Mouse (Mus musculus) limb, embryonic 14.5 days (tissue): Measurements from ENCODE around the gene Zbtb8os. TPM values are rescaled to one million over a fixed set of nuclear protein-coding genes. Genes with fewer than 3 reads are reported as not detected.

Experiments
- ATAC-seq: fragments of 200-750 bp; cut with Nextera tagmentation; 2 replicates; pipeline ENCODE4 v1.8.0; 2017; ENCODE audit warnings: low read depth, moderate number of reproducible peaks, moderate TSS enrichment; ENCODE audit not compliant: low FRiP score
- DNase-seq: peaks from one replicate; pipeline ENCODE4 v3.0.0-alpha.2; 2015; ENCODE audit warnings: low spot score
- H3K27ac ChIP-seq: fragments of 300-500 bp; sonication (generic); replicated peaks from 2 replicates; pipeline ENCODE4 v1.5.1; 2014; ENCODE audit warnings: low read depth, mild to moderate bottlenecking, low read length, moderate library complexity, mixed read lengths
- H3K27me3 ChIP-seq: fragments of 300-500 bp; sonication (generic); 2 replicates; pipeline ENCODE4 v1.6.1; 2014; ENCODE audit warnings: low read length, mixed read lengths; ENCODE audit not compliant: control insufficient read depth, insufficient read depth
- H3K36me3 ChIP-seq: fragments of 300-500 bp; sonication (generic); 2 replicates; pipeline ENCODE4 v1.6.1; 2014; ENCODE audit warnings: mild to moderate bottlenecking, low read length, moderate library complexity, mixed read lengths; ENCODE audit not compliant: control insufficient read depth, insufficient read depth
- H3K4me1 ChIP-seq: fragments of 300-500 bp; sonication (generic); 2 replicates; pipeline ENCODE4 v1.6.1; 2014; ENCODE audit warnings: antibody characterized with exemption, low read length, mixed read lengths; ENCODE audit not compliant: control insufficient read depth, insufficient read depth
- H3K4me2 ChIP-seq: fragments of 300-500 bp; sonication (generic); replicated peaks from 2 replicates; pipeline ENCODE4 v1.6.1; 2014; ENCODE audit warnings: low read depth, mild to moderate bottlenecking, low read length, moderate library complexity; ENCODE audit not compliant: severe bottlenecking
- H3K4me3 ChIP-seq: fragments of 300-500 bp; sonication (generic); replicated peaks from 2 replicates; pipeline ENCODE4 v1.5.1; 2014; ENCODE audit warnings: low read length
- H3K9ac ChIP-seq: fragments of 300-500 bp; sonication (generic); 2 replicates; pipeline ENCODE4 v1.6.1; 2014; ENCODE audit warnings: mild to moderate bottlenecking, low read depth, low read length, moderate library complexity; ENCODE audit not compliant: severe bottlenecking
- H3K9me3 ChIP-seq: fragments of 300-500 bp; sonication (generic); 2 replicates; pipeline ENCODE4 v1.6.1; 2016; ENCODE audit warnings: low read length; ENCODE audit not compliant: control insufficient read depth
- POLR2A ChIP-seq: fragments of 200-500 bp; IDR thresholded peaks from 2 replicates; pipeline ENCODE4 v1.8.0; 2012; ENCODE audit warnings: inconsistent platforms, mild to moderate bottlenecking, moderate library complexity, borderline replicate concordance; ENCODE audit not compliant: insufficient read depth, insufficient read length; ENCODE audit errors: extremely low read depth
- WGBS: fragments of 180-500 bp; shearing (Covaris S2); extraction: QIAGEN DNeasy Blood & Tissue Kit; methylation state at CpG from one replicate; pipeline ENCODE4 v1.1.7; 2014; 5-methylcytosine and 5-hydroxymethylcytosine counted together
- polyA plus RNA-seq, 2 experiments: library from polyadenylated mRNA; depleted of rRNA in 1 of 2; stranded (reverse) in 1 of 2; unstranded in 1 of 2; fragments of >200 nt; fragmentation: Nextera tagmentation in 1 of 2; extraction: Ambion mirVana in 1 of 2; gene quantifications; 2 replicates each; pipeline versions ENCODE4 v1.2.1 to v1.2.3; 2012 to 2014

Zbtb8os gene
- polyA plus RNA-seq, 2 experiments: 36.6 to 44.4 TPM

DNA sequence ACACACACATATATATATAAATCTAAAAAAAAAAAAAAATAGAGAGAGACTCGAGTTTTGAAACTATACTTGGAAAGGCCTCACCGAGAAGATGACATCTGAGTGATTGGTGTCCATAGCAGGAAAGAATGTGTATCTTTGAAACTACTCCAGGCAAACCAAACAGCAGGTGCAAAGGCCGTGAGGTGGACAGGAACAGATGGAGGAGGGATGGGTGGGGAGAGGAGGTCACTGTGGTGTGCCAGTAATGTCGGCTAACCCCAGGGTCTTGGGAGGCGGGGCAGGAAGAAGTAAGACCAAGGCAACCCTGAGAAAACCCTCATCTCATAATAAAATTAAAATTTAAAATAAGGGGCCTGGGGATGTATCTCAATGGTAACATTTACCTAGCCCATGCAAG, 40.3 kb downstream of the Zbtb8os start:
- Histone ChIP-seq H3K4me1 (0 out of 2 replicates have a peak, but pooled peaks cover 8% of the 10 kb centered on the region), H3K4me2 (no peak overlapping the region), H3K9me3 (no peaks in the 10 kb centered on the region), H3K4me3 (no peak overlapping the region), H3K9ac (no peak overlapping the region), H3K27ac (no peak overlapping the region), H3K27me3 (no peaks in the 10 kb centered on the region), H3K36me3 (no peaks in the 10 kb centered on the region)
- TF ChIP-seq POLR2A: no peak
- WGBS: 73% methylated on average over 5 of the region's 5 CpGs
- no peak for DNase-seq
- no peak for ATAC-seq

DNA sequence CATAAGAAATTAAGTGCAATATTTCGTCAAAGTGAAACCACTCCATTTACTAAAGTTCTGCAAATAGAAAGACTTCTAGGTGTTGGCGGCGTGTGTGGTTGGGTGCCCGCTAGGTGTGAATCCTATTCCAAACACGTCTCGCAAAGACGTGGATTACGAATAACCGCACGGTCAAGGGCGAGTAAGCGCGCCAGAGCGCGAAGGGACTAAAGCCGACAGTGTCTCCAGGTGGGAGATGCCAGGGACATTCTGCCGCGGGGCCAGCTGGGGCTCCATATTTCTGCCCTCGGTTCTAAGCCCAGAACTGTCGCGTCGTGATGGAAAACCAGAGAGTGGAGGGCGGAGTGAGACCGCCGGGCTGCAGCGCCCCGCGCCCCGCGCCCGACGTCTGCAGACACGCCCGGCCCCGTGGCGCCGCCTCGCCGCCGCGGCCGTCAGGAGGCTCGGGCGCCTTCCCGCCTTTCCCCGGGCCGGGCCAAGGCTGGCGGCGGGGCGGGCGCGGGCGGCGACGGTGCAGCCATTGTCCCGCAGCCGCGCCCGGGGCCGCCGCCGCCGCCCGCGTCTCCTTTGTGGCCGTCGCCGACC, 41.6 kb downstream of the Zbtb8os start:
- H3K4me1 ChIP-seq: 0 out of 2 replicates have a peak, but pooled peaks cover 8% of the 10 kb centered on the region
- H3K4me2 ChIP-seq: peak overlapping the region; percentile 67
- WGBS: 1% methylated on average over 40 of the region's 68 CpGs
- DNase-seq: peak; percentile 26
- 0 out of 2 replicates have a peak, but pooled peaks have one; percentile 25 for TF ChIP-seq POLR2A
- peak overlapping the region; percentile 92 for H3K27ac ChIP-seq
- peak overlapping the region; percentile 75 for H3K4me3 ChIP-seq
- no peaks in the 10 kb centered on the region for H3K36me3 ChIP-seq
- ATAC-seq: peak; percentile 68; the same call in 1 of the 2 replicates
- no peaks in the 10 kb centered on the region for H3K27me3 ChIP-seq
- H3K9ac ChIP-seq: peak overlapping the region; percentile 95
- no peaks in the 10 kb centered on the region for H3K9me3 ChIP-seq

DNA sequence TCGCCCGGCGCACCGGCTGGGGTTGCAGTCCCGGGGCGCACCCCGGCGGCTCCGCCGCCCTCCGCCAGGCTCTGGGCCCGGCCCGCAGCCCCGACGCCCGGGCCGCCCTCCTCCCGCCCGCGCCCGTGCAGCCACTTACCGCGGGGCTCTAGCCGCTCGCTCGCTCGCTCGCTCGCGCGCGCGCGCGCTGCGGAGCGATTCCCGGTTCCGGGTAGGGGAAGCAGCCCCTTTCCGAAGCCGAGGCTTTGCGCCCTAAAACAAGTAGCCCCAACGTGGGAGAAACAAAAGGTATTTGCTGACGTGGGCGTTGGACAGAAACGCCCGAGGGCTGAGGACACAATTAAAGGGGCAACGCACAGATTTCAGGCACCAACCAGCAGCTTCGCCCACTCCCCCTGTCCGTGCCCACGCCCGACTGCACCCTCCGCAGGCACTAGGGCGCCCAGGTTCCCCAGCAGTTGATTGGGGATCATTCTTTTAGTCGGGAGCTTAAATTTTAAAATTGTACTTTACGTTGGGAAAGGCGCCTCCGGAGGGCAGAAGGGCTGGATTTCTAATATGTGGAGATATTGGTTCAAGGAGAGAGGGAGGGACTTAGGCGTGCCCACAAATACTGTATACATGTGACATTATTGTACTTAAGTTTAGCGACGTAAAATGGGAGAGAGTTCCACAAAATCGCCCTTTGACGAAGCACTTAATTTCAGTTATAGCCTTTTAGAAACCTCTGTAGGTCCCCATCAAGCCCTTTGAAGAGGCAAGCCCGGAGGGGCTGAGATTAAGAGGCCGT, 42.3 kb downstream of the Zbtb8os start, which contains the start of gene Zbtb8a:
Zbtb8a (minus strand) TSS at position 516 of the 790 bp plus-strand sequence.
- ATAC-seq: peak; percentile 69; the same call in 1 of the 2 replicates
- TF ChIP-seq POLR2A: 0 out of 2 replicates have a peak, but pooled peaks have one; percentile 34
- Histone ChIP-seq H3K27ac (peak within 1 kb of the TSS; percentile 92), H3K9me3 (no peaks in the 10 kb centered on the region), H3K9ac (peak within 1 kb of the TSS; percentile 95), H3K4me3 (peak within 1 kb of the TSS; percentile 75), H3K27me3 (no peaks in the 10 kb centered on the region), H3K4me1 (0 out of 2 replicates have a peak, but pooled peaks cover 8% of the 10 kb centered on the region), H3K4me2 (peak within 1 kb of the TSS; percentile 67), H3K36me3 (no peaks in the 10 kb centered on the region)
- peak; percentile 59 for DNase-seq
- WGBS: 1% methylated on average over 49 of the region's 65 CpGs

DNA sequence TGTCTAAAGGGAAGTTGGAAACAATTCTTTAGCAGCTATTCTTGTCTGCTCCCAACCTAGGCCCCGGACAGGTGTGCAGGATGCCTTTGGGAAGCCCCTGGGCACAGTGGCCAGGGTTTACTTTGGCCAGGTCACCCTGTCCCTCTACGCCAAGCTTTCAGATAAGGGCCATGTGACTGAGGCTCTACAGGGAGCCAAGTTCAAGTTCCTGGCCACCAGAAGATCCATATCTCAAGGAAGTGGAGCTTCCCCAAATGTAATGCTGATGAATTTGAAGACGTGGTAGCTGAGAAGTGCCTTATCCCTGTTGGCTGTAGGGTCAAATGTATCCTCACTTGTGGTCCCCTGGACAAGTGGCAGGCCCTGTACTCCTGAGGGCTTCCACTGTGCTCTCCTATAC, 44.3 kb downstream of the Zbtb8os start:
- Histone ChIP-seq H3K27me3 (no peaks in the 10 kb centered on the region), H3K9ac (no peak overlapping the region), H3K4me1 (0 out of 2 replicates have a peak, but pooled peaks cover 3% of the 10 kb centered on the region), H3K9me3 (no peaks in the 10 kb centered on the region), H3K27ac (no peak overlapping the region), H3K36me3 (no peaks in the 10 kb centered on the region), H3K4me3 (no peak overlapping the region), H3K4me2 (no peak overlapping the region)
- WGBS: 90% methylated on average over 3 of the region's 3 CpGs
- TF ChIP-seq POLR2A: no peak
- DNase-seq: no peak
- ATAC-seq: no peak

DNA sequence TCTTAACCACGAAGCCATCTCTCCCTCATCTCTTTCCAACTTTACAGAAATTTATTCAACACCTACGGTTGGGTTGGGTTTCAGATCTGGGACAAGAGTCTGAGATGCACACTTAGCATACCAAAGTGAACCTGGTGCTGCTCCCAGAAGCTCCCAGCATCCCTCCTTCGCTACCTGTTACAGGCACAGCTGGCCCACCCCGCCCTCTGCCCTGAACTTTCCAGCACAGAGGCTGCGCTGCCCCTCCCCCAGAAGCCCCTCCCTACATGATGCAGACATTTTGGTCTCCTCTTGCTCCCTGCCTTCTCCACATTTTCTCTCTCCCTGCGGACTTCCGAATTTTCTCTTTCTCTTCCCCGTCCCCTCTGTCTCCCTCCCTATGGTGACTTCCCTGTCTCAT, 45.7 kb downstream of the Zbtb8os start:
- ATAC-seq: no peak
- 80% methylated on average over 8 of the region's 8 CpGs for WGBS
- no peak overlapping the region for H3K4me3 ChIP-seq

More for the DNA sequence above, 45.7 kb downstream of the Zbtb8os start:
- no peaks in the 10 kb centered on the region for H3K27me3 ChIP-seq
- H3K9me3 ChIP-seq: no peaks in the 10 kb centered on the region
- 0 out of 2 replicates have a peak, but pooled peaks cover 3% of the 10 kb centered on the region for H3K4me1 ChIP-seq
- no peak overlapping the region for H3K4me2 ChIP-seq
- H3K9ac ChIP-seq: no peak overlapping the region
- no peak overlapping the region for H3K27ac ChIP-seq
- DNase-seq: no peak
- H3K36me3 ChIP-seq: no peaks in the 10 kb centered on the region
- no peak for TF ChIP-seq POLR2A
